Mouse (Mus musculus): ENCODE measurements around the gene Sptan1.
A peak's percentile ranks its signal among the peaks of the same experiment; 100 is the strongest.
"Not testable (repeated sequence)": the region's sequence is repeated elsewhere in the genome, so short reads cannot be mapped to it uniquely, and the experiment has no call there.

Gene Sptan1

GRCm38 (mm10) chr2:30009101-30009500 lies 43.7 kb downstream of the Sptan1 start:
- DNase-seq (ENCODE audit: low spot score): no peak

DNA sequence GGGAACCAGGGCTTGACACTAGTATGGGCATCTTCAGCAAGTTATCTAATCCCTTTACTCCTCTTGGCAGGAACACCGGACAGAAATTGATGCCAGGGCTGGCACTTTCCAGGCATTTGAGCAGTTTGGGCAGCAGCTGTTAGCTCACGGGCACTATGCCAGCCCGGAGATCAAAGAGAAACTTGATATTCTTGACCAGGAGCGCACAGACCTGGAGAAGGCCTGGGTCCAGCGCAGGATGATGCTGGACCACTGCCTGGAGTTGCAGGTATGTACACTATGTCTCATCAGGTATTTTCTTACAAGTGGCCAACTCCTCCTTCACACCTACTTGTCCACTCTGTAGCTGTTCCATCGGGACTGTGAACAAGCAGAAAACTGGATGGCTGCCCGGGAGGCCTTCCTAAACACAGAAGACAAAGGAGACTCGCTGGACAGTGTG lies 45.5 kb downstream of the Sptan1 start:
- no peak for DNase-seq (ENCODE audit: low spot score)

GRCm38 (mm10) chr2:30014326-30014966 lies 49.1 kb downstream of the Sptan1 start:
- DNase-seq (ENCODE audit: low spot score): no peak

- DNase-seq (ENCODE audit: low spot score): no peak
These were observed 60.1 kb downstream of the Sptan1 start for GRCm38 (mm10) chr2:30025454-30025853.

GRCm38 (mm10) chr2:30026997-30027396 lies 61.6 kb downstream of the Sptan1 start:
- no peak for DNase-seq (ENCODE audit: low spot score)

DNA sequence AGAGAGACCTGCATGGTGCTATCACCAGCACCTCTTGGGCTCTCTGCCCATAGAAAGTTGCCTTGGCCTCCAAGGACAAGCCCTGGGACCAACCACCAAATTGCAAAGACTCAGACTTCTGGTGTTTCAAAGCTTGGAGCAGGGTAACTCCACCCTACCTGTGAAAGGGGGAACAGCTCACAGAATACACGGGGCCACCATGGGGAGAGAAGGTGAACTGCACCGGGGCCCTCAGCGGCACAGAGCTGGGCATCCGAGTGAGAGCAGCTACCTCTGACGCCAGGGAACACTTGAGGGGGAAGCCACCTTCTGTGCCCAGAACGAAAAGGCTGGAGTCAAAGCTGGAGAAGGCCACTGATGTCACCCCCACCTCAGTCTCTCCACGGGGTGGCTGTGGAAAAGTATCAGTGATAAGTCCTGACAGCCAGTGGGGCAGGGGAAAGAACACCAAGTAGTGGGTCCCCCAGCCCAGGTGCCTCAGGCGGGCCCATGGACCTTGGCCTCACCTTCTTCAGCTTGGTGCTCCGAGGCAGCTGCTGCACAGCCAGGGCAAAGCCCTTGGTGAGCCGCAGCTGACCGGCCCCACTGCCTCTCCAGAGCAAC lies 67.0 kb downstream of the Sptan1 start:
- DNase-seq (ENCODE audit: low spot score): no peak

DNA sequence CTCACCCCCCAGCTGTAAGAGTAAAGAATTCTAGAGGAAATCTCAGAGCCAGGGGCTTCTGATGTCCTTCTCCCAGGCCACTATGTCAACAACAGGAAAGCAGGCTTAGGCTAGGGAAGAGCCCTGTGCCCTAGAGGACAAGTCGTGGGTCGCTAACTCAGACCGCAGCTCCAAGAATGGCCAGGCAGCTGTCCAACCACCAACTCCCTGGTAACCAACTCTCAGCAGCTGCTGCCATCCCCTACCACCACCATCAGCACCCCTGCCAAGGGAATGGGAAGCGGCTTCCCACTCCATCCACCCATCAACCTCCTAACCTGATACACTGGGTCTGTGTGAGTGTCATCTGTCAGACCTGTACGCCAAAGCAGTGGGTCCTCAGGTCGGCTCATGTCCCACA lies 67.6 kb downstream of the Sptan1 start:
- DNase-seq (ENCODE audit: low spot score): no peak

- DNase-seq (ENCODE audit: low spot score): no peak
These were observed 72.4 kb downstream of the Sptan1 start for GRCm38 (mm10) chr2:30037762-30038161.

GRCm38 (mm10) chr2:30038370-30038769 lies 73.0 kb downstream of the Sptan1 start:
- no peak for DNase-seq (ENCODE audit: low spot score)

DNA sequence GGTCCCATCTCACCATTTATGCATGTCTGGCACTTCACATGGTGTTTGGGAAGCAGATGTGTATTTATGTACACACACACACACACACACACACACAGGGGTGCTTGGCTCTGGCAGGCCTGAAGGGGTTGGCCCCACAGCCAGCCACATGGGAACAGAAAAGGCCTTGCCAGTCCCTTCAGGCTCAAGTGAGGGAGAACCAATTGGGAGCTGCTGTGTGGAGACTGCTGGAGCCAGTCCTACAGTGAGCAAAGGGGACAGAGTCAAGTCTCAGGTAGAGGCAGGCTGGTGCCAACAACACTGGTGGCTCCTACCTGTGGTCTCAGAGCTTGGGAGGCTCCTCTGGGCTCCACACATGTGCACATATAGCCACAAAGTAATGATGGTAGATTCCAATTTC lies 74.3 kb downstream of the Sptan1 start:
- DNase-seq (ENCODE audit: low spot score): no peak

- no peak for DNase-seq (ENCODE audit: low spot score)
These were observed 77.1 kb downstream of the Sptan1 start for GRCm38 (mm10) chr2:30042445-30042844.

DNA sequence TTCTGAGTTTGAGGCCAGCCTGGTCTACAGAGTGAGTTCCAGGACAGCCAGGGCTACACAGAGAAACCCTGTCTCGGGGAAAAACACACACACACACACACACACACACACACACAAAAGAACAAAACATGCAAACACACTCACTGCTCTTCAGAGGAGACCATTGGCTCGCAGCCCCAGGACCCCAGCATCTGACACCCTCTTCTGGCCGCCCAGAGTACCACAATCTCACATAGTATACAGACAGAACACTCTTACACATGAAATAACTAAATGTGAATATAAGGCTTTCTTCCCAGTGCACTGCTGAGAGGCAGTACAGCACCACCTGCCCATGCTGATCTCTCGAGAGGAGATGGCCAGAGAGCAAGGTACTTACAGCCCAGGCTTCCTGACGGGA lies 79.2 kb downstream of the Sptan1 start:
- no peak for DNase-seq (ENCODE audit: low spot score)

DNA sequence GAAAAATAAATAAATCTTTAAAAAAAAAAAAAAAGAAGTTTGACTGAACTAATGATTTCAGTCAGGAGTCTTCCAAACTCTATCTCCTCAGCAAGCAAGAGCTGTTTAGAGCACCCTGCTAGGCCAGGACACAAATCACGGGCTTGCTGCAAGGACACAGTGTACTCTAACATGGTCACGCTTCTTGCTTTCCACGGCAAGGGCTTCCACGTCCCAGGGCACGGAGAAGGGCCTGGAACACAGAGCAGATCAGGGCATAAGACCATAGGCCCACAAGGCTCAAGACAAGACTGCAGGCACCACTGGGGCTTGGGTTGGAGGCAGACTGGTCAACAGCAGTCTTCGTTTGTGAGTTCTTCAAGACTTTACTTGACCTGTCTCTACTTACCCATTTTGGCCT lies 81.8 kb downstream of the Sptan1 start:
- no peak for DNase-seq (ENCODE audit: low spot score)

GRCm38 (mm10) chr2:30048101-30048501 lies 82.7 kb downstream of the Sptan1 start:
- DNase-seq (ENCODE audit: low spot score): no peak

GRCm38 (mm10) chr2:30048699-30049388 lies 83.5 kb downstream of the Sptan1 start, which contains the start of gene Wdr34:
TSS of gene Wdr34 (minus strand) at chr2:30048881.
- peak; percentile 95 for DNase-seq (ENCODE audit: low spot score)

GRCm38 (mm10) chr2:30049831-30050230 lies 84.5 kb downstream of the Sptan1 start:
- DNase-seq (ENCODE audit: low spot score): no peak

GRCm38 (mm10) chr2:30051992-30052761 lies 86.8 kb downstream of the Sptan1 start:
- DNase-seq (ENCODE audit: low spot score): no peak

DNA sequence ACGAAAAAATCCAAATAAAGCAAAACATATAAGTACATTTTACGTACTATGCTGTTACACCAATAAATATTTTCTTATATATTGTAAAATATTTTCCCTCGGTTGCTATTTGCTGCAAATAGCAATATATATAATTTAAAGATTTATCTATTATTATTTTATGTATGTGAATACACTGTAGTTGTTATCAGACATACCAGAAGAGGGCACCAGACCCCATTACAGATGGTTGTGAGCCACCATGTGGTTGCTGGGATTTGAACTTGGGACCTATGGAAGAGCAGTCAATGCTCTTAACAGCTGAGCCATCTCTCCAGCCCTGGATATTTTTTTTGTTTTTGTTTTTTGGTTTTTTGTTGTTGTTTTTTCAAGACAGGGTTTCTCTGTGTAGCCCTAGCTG lies 90.0 kb downstream of the Sptan1 start:
- DNase-seq (ENCODE audit: low spot score): not testable (repeated sequence)

GRCm38 (mm10) chr2:30056736-30057135 lies 91.4 kb downstream of the Sptan1 start:
- DNase-seq (ENCODE audit: low spot score): no peak

GRCm38 (mm10) chr2:30057223-30057904 lies 92.0 kb downstream of the Sptan1 start, which contains the start of gene Set:
TSS of gene Set (plus strand) at chr2:30057378.
- no peak for DNase-seq (ENCODE audit: low spot score)

- no peak for DNase-seq (ENCODE audit: low spot score)
These were observed 93.1 kb downstream of the Sptan1 start for GRCm38 (mm10) chr2:30058418-30058817.

Data from layer of hippocampus, adult 9-10 months (tissue).